Mouse (Mus musculus): Measurements from ENCODE around the gene Tfpi2. TPM values are rescaled to one million over a fixed set of nuclear protein-coding genes. Genes with fewer than 3 reads are reported as not detected.

Tfpi2 gene
- total RNA-seq, 2 experiments from 2014 or later, result 0.95 to 1.4 TPM

GRCm38 (mm10) chr6:3926140-3926539 is 62.6 kb downstream of the Tfpi2 start:
- intact Hi-C loops (cut with DNase I), result no loop called here
- DNase-seq, result no peak

GRCm38 (mm10) chr6:3922870-3923269 is 65.8 kb downstream of the Tfpi2 start:
- no peak for DNase-seq
- intact Hi-C loops (cut with DNase I), result no loop called here

GRCm38 (mm10) chr6:3916015-3916414 is 72.7 kb downstream of the Tfpi2 start:
- intact Hi-C loops (cut with DNase I), result no loop called here
- DNase-seq, result no peak

Other genes with a start within 250 kb of the Tfpi2 start
- not detected for gene Calcr, start 224.2 kb downstream of the Tfpi2 start, total RNA-seq (2021)
- gene Gngt1, start 4.9 kb upstream of the Tfpi2 start, total RNA-seq (2021), result not detected
- 10 to 100 TPM; 64.8 to 69.5 TPM for gene Gng11, start 15.0 kb upstream of the Tfpi2 start, total RNA-seq (2021)
- gene Bet1, start 98.1 kb upstream of the Tfpi2 start, total RNA-seq (2021), result 10 to 100 TPM; 25.2 to 25.7 TPM

Data from heart, postnatal 36 days (tissue).